Mouse (Mus musculus): Measurements from ENCODE around the gene Lrp10. TPM values are rescaled to one million over a fixed set of nuclear protein-coding genes. Genes with fewer than 3 reads are reported as not detected.

Lrp10 gene
- polyA plus RNA-seq, 1 experiment, result 15.9 TPM

DNA sequence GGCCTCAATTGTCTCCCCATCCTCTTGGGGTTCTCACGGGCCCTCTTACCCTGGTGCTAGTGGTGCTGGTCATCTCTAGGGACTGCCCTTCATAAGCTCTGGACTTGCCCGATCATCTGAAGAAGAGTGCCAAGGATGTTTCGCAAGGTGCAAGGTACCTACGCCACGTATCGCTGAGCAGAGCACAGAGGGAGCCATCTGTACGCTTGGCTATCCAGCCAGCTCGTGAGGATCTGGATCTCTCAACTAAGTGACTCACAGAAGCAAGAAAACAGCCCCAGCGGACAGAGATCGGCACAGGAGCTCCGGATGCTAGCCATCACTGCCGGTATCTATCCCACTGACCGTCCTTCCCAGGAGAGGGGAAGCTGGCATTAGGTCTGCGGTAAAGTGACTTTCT lies 32.8 kb downstream of the Lrp10 start:
- Histone ChIP-seq H3K9me3 (ENCODE audit: control insufficient read depth, low read length) (no peaks in the 10 kb centered on the region), H3K27me3 (ENCODE audit: control insufficient read depth) (no peaks in the 10 kb centered on the region), H3K36me3 (ENCODE audit: control insufficient read depth) (no peaks in the 10 kb centered on the region), H3K4me3 (replicated peaks) (no peak overlapping the region), H3K4me1 (ENCODE audit: control insufficient read depth) (no peaks in the 10 kb centered on the region; the same call in 1 of the 2 replicates)
- TF ChIP-seq GATA1 (IDR thresholded peaks at IDR 0.05; ENCODE audit: low read length) (no peak), TAL1 (IDR thresholded peaks at IDR 0.05; ENCODE audit: low read length) (no peak)

- Histone ChIP-seq H3K36me3 (ENCODE audit: control insufficient read depth) (no peaks in the 10 kb centered on the region), H3K9me3 (ENCODE audit: control insufficient read depth, low read length) (no peaks in the 10 kb centered on the region), H3K4me1 (ENCODE audit: control insufficient read depth) (no peaks in the 10 kb centered on the region), H3K27me3 (ENCODE audit: control insufficient read depth) (no peaks in the 10 kb centered on the region), H3K4me3 (replicated peaks) (no peak overlapping the region)
- no peak for TF ChIP-seq GATA1 (IDR thresholded peaks at IDR 0.05; ENCODE audit: low read length)
- TF ChIP-seq TAL1 (IDR thresholded peaks at IDR 0.05; ENCODE audit: low read length), result no peak
Observed at GRCm38 (mm10) chr14:54499330-54499729, 35.4 kb downstream of the Lrp10 start.

- H3K27me3 ChIP-seq (ENCODE audit: control insufficient read depth), result no peaks in the 10 kb centered on the region
- H3K9me3 ChIP-seq (ENCODE audit: control insufficient read depth, low read length), result 0 out of 2 replicates have a peak, but pooled peaks cover 2% of the 10 kb centered on the region
- H3K4me3 ChIP-seq (replicated peaks), result no peak overlapping the region
- no peaks in the 10 kb centered on the region for H3K36me3 ChIP-seq (ENCODE audit: control insufficient read depth)
- no peaks in the 10 kb centered on the region for H3K4me1 ChIP-seq (ENCODE audit: control insufficient read depth)
- TF ChIP-seq TAL1 (IDR thresholded peaks at IDR 0.05; ENCODE audit: low read length) (no peak), GATA1 (IDR thresholded peaks at IDR 0.05; ENCODE audit: low read length) (no peak)
Observed at GRCm38 (mm10) chr14:54501365-54501764, 37.4 kb downstream of the Lrp10 start.

GRCm38 (mm10) chr14:54503092-54503491 lies 39.2 kb downstream of the Lrp10 start:
- 0 out of 2 replicates have a peak, but pooled peaks cover 2% of the 10 kb centered on the region for H3K9me3 ChIP-seq (ENCODE audit: control insufficient read depth, low read length)
- no peaks in the 10 kb centered on the region for H3K4me1 ChIP-seq (ENCODE audit: control insufficient read depth)
- peaks cover 11% of the 10 kb centered on the region for H3K36me3 ChIP-seq (ENCODE audit: control insufficient read depth)
- TF ChIP-seq GATA1 (IDR thresholded peaks at IDR 0.05; ENCODE audit: low read length) (no peak), TAL1 (IDR thresholded peaks at IDR 0.05; ENCODE audit: low read length) (no peak)
- no peaks in the 10 kb centered on the region for H3K27me3 ChIP-seq (ENCODE audit: control insufficient read depth)
- H3K4me3 ChIP-seq (replicated peaks), result no peak overlapping the region

- Histone ChIP-seq H3K4me1 (ENCODE audit: control insufficient read depth) (no peaks in the 10 kb centered on the region), H3K36me3 (ENCODE audit: control insufficient read depth) (peaks cover 76% of the 10 kb centered on the region), H3K27me3 (ENCODE audit: control insufficient read depth) (no peaks in the 10 kb centered on the region), H3K9me3 (ENCODE audit: control insufficient read depth, low read length) (peaks cover 7% of the 10 kb centered on the region), H3K4me3 (replicated peaks) (no peak overlapping the region)
- no peak for TF ChIP-seq GATA1 (IDR thresholded peaks at IDR 0.05; ENCODE audit: low read length)
- no peak for TF ChIP-seq TAL1 (IDR thresholded peaks at IDR 0.05; ENCODE audit: low read length)
Observed at GRCm38 (mm10) chr14:54509774-54510173, 45.8 kb downstream of the Lrp10 start.

DNA sequence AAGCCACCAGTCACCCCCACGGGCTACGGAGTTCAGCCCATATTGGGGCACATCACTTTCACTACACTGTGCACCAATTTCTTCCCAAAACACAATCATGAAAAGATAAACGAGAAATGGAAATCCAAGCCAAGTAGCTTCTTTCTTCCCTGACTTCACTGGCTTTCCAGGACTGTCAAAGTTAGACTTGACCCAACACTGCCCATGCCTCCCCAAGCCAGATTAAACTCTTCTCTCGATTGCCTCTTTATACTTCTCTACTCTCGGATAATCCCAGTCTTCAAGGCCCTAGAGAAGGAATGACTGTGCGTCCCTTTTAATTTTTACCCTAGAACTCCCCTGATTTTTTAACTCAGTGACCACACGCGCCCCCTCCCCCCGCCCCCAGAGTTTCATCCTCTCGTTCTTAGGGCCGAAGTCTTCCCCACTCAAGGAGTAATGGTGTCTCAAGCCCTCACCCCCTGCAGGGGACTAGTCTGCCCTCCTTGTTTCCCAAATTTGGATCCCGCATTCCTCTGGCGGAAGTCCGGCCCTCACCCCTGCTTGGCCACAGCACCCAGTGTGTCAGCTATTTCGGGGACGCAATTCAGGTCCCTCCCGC lies 52.9 kb downstream of the Lrp10 start:
- peak overlapping the region; percentile 95 for H3K4me3 ChIP-seq (replicated peaks)
- peaks cover 26% of the 10 kb centered on the region for H3K27me3 ChIP-seq (ENCODE audit: control insufficient read depth)
- peaks cover 30% of the 10 kb centered on the region for H3K4me1 ChIP-seq (ENCODE audit: control insufficient read depth)
- no peak for TF ChIP-seq GATA1 (IDR thresholded peaks at IDR 0.05; ENCODE audit: low read length)
- no peak for TF ChIP-seq TAL1 (IDR thresholded peaks at IDR 0.05; ENCODE audit: low read length)
- peaks cover 3% of the 10 kb centered on the region; the same call in 1 of the 2 replicates for H3K9me3 ChIP-seq (ENCODE audit: control insufficient read depth, low read length)
- peaks cover 39% of the 10 kb centered on the region for H3K36me3 ChIP-seq (ENCODE audit: control insufficient read depth)

Other genes starting within 250 kb of the Lrp10 start
- gene Dad1, start 210.0 kb upstream of the Lrp10 start, polyA plus RNA-seq (2012), result 4.2 and 4.4 TPM in 2 replicates
- gene Abhd4, start 209.9 kb upstream of the Lrp10 start, polyA plus RNA-seq (2012), result 1.3 and 2.5 TPM in 2 replicates
- gene Olfr49, start 179.2 kb upstream of the Lrp10 start, polyA plus RNA-seq (2012), result not detected in 2 replicates
- gene Oxa1l, start 103.3 kb upstream of the Lrp10 start, polyA plus RNA-seq (2012), result 5.6 and 6.8 TPM in 2 replicates
- 0.06 TPM in 1 of 2 replicates, not detected in the other for gene Slc7a7, start 46.4 kb upstream of the Lrp10 start, polyA plus RNA-seq (2012)
- gene Mrpl52, start 37.2 kb upstream of the Lrp10 start, polyA plus RNA-seq (2012), result 62.3 and 63.5 TPM in 2 replicates
- gene Mmp14, start 32.5 kb upstream of the Lrp10 start, polyA plus RNA-seq (2012), result 0.10 and 0.18 TPM in 2 replicates
- gene Rem2, start 12.0 kb downstream of the Lrp10 start, polyA plus RNA-seq (2012), result not detected in 2 replicates
- 4.4 and 4.8 TPM in 2 replicates for gene Prmt5, start 53.4 kb downstream of the Lrp10 start, polyA plus RNA-seq (2012)
- gene Haus4, start 90.5 kb downstream of the Lrp10 start, polyA plus RNA-seq (2012), result 10.0 and 11.7 TPM in 2 replicates
- not detected in 2 replicates for gene Ajuba, start 113.4 kb downstream of the Lrp10 start, polyA plus RNA-seq (2012)
- 0.94 and 1.5 TPM in 2 replicates for gene 4931414P19Rik, start 141.9 kb downstream of the Lrp10 start, polyA plus RNA-seq (2012)
- gene Psmb5, start 153.9 kb downstream of the Lrp10 start, polyA plus RNA-seq (2012), result 17.6 and 21.7 TPM in 2 replicates
- not detected in 2 replicates for gene Psmb11, start 157.3 kb downstream of the Lrp10 start, polyA plus RNA-seq (2012)
- gene Gm17606, start 176.8 kb downstream of the Lrp10 start, polyA plus RNA-seq (2012), result not detected in 2 replicates
- 0.46 and 0.60 TPM in 2 replicates for gene Cdh24, start 177.2 kb downstream of the Lrp10 start, polyA plus RNA-seq (2012)
- gene 1700123O20Rik, start 222.1 kb downstream of the Lrp10 start, polyA plus RNA-seq (2012), result 4.9 and 7.8 TPM in 2 replicates
- gene Acin1, start 222.8 kb downstream of the Lrp10 start, polyA plus RNA-seq (2012), result 38.2 and 40.2 TPM in 2 replicates
- not detected in 2 replicates for gene Gm29776, start 234.7 kb downstream of the Lrp10 start, polyA plus RNA-seq (2012)
- gene Cebpe, start 248.0 kb downstream of the Lrp10 start, polyA plus RNA-seq (2012), result 0.05 and 0.24 TPM in 2 replicates

All from erythroblast, embryonic 14.5 days (primary cell).